Mouse (Mus musculus) lung, postnatal 36 days (tissue): ENCODE measurements around the gene Axl.
"Not testable (repeated sequence)": the region's sequence is repeated elsewhere in the genome, so short reads cannot be mapped to it uniquely, and the experiment has no call there.

Experiments used
- DNase-seq: peaks from one replicate; pipeline ENCODE4 v3.0.0; 2022; ENCODE audit warnings: mixed read lengths

Gene Axl

DNA sequence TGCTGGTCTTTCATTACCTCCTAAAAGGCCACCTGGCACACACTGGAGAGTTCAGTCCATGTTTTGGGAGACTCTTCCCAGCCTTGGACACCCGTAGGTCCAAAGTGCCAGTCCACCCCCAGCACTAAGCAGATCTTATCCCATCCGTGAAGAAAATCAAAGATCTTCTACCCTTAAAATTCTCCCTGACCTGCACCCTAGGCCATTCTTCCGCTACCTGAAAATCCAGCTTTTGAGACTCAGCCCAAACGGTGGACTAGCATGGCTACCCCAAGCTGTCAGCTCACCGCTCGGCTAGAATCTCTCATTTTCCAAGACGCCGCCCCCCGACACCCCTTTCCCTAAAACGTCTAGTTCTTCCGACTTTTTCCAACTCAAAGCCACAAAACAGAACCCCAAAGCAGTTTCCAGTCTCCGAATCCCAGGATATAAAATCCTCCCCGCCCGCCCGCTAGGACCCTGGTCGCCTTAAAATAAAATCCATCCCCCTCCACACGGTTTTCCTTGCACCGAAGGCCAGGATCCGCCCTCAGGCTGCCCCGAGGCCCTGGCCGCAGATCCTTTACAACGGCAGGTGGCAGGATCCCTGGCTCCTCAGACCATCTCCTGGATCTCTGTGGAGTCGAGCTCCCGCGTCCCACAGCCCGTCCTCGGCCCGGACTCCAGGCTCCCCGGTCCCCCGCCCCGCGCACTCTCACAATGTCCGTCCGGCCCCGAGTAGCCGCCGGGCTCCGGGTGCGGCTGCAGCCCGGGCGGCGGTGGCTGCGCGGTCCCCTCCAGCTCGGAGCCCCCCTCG, 34.7 kb downstream of the Axl start:
- DNase-seq, result no peak

DNA sequence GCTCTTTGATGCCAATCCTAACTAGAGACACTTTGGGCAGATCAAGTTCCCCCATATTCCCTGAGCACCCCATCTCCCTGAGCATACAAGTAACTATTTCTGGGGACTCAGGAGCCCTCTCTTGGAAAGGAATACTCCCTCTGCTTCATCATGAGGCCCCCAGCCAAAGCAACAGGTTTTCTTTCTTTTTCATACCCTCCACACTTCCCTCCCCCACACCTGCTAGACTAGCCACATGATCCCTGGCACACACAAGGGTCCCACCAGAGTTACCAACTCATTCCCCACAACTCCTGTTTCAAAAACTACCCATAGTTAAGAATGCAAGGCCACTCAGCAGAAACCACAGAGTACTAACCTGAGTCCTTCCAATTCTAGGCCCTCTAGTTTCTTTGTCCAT, 35.4 kb downstream of the Axl start:
- DNase-seq, result no peak

DNA sequence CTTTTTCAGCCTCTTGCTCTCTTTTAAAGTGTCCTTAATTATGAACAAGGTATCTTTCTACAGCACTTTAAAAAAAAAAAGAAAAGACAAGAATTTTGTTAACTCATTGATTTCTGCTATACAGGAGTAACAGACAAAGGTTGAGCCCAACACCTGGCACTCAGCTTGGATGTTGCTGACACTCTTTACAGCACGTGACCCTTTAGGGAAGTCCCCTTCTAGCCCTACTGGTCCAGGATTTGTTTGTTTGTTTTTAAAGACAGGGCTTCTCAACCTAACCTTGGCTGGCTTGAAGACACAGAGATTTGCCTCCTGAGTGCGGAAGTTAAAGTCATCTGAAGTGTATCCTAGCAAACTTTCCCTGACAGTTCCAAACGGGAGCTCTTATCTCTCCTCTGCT, 41.7 kb downstream of the Axl start:
- DNase-seq, result no peak

DNA sequence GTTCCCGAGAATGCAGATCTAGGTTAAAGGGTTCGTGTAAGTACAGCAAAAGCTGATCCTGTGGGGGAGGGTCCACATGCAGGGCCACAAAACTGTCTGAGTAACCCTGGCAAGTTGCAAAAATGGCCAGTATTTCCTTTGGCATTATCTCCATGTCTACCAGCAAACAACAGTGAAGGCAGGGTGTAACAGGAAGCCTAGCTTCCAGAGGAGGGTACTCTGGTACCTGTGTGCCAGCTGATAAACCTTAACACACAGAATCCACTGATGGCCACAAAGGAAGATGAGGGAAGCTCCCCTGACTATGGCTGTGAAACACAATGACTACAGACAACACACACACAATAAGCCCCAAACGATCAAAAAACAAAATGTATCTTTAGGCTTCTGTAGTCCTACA, 50.2 kb downstream of the Axl start:
- no peak for DNase-seq

DNA sequence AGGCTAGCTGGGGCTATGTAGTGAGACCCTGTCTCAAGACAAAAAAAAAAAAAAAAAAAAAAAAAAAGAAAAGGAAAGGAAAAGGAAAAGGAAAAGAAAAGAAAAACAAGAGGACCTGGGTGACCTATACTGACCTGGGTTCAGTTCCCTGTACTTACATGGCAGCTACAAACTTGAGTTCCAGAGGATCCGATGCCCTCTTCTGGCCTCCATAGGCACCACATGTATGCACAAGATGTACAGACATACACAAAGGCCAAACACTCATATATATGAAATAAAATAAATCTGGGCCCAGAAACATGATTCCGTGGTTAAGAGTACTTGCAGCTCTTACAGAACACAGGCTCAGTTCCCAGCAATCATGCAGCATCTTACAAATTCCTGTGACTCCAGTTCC, 51.6 kb downstream of the Axl start:
- DNase-seq, result peak; percentile 28

DNA sequence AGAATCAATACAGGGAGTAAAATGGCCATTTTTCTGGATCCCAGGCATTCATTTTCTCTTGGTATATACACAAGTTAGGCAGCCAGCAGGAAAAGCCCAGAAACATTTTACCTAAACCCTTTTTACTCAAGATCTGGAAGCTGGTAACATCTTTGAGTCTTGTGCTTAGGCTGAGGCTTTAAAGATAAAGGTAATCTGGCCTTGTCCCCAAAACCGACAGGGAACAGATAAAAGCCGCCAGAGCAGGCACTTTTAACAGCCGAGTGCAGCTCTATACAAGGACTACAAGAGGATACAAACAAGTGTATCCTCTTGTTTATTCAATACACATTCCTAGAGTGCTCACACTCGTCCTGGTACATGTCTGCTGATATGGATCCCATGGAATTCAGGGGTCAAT, 53.5 kb downstream of the Axl start:
- no peak for DNase-seq

DNA sequence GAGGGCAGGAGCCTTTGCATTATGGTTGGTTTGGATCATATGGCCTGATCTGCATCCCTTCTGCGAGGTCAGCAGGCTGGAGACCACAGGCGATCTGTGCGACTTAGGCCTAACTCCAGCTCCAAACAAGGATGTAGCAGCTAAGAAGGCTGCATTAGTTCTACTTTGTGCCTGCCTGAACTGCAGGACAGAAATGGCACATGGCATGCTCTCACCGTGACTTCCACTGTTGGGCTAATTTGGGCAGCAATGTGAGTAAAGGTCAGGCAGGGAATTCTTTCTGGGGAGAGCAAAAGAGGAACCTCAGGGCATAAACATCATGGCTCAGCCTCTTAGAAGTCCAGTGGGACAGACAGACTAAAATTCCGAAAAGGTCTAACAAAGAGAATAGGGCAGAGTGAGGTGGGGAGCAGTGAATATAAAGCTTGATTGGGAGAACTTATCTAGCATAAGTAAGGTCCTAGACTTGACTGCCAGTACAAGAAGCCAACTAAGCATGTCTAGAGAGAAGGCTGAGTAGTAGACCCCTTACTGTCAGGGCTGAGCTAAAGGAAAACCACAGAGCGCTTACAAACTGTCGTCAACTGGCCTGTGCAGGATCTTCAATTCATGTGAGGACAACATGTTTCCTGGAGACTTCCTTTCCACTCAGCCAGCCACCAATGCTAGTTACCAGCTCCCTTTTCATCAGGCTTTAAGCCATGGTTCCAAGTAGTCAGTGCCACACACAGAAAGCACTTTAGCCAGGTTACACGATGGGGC, 57.0 kb downstream of the Axl start:
- DNase-seq, result no peak

DNA sequence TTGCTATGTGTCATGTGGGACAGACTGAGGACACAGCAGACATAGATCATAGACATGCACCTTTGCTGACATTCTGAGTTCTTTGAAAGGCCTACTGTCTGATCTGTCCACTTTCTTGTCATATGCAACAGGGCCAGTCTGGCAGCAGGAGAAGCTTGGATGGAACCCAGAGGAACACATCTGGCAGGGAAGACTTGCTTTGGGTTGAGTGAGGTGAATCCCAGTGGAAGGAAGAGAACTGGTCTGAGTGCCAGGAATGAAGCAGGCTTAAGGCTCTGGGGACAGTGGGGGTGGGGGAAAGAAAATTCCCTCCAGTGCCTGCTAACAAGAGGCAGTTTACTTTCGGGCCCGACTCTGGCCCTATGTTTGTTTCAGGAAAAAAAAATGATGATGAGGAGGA, 58.6 kb downstream of the Axl start:
- DNase-seq, result no peak

DNA sequence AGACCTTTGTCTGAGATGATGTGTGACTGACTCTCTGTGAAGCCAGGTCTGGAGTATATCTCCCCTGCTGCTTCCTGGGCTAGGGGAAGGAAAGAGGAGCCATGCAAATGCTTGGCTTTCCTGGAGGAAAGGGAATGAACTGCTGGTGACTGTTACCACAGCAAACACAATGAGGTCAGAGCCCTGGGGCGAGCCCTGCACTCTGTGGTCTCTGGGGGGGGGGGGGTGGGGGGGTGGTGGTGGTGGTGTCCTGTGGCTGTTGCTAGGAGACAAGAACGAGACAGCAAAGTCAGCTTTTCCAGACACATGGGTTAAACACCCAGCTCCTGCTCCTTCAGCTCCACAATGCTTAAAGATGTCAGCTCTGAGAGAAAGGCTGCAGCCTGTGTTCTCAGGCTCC, 59.1 kb downstream of the Axl start:
- no peak for DNase-seq

DNA sequence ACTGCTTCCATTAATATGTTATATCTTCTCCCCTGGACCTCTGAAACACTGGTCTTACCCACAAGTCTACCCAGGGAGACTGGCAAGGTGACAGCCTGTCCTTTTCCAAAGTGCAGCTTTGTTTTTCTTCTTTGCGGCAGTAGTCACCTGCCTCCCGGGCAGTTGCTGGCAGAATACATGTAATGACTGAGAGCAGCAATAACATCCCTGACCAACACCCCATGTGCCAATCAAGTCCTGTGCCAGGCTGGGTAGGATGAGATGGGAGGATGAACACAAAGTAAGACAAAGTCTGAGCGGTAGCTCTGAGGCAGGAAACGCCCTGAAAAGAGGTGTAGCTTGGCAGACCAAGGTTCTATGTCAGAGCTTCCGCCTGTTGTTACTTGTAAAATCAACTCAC, 60.7 kb downstream of the Axl start:
- DNase-seq, result no peak

DNA sequence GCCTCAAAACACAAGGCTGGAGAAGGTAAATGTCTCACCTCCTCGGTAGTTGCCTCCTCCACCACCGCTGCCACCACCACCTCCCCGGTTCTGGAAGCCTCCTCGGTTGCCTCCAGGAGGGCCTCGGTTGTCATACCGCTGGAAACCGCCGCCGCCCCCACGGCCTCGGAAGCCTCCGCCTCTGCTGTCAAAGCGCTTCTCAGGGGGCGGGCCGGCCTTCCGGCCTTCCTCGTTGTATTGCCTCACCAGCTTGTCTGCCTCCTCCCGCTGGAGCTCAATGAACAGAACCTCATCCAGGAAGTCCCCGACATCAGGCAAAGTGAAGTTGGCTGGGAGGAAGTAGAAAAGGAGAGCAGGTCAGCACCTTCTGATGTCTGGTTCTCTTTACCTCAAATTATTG, 62.6 kb downstream of the Axl start:
- DNase-seq, result no peak

DNA sequence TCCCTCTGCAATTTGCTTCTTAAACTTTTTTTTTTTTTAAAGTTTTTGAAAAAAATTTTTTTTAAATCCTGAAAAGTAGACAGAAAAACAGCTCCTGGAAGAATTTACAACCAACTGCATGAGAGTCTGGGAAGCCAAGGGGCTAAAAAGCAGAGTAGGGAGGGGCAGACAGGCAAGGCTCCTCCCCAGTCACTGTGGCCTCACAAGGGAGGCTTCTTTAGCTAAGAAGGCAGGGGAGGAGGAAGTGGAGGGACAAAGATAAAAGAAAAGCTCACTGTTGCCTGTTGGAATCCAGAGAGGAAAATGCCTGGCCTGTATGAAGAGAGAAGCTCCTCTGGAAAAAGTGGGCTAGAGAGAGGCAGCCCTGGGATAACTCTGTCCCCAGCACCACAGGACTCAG, 66.7 kb downstream of the Axl start:
- not testable (repeated sequence) for DNase-seq

DNA sequence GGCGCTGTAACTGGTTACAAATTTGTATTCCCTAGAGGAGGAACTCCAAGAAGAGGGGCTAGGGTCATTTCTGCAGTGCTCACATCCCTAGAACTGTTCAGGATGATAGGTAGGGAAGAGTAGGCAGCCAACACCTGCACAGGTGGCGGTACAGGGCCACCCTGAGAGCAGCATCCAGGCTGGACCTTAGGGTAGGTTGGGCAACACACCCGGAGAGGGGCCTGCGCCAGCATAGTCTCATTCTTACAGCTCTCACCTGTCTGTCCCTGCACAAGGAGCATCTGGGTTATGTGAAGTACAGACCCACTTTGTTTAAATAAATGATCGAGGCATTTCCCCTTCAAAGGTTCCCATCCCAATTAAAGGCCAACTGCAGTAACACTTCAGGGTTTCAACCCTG, 67.7 kb downstream of the Axl start:
- DNase-seq, result no peak

DNA sequence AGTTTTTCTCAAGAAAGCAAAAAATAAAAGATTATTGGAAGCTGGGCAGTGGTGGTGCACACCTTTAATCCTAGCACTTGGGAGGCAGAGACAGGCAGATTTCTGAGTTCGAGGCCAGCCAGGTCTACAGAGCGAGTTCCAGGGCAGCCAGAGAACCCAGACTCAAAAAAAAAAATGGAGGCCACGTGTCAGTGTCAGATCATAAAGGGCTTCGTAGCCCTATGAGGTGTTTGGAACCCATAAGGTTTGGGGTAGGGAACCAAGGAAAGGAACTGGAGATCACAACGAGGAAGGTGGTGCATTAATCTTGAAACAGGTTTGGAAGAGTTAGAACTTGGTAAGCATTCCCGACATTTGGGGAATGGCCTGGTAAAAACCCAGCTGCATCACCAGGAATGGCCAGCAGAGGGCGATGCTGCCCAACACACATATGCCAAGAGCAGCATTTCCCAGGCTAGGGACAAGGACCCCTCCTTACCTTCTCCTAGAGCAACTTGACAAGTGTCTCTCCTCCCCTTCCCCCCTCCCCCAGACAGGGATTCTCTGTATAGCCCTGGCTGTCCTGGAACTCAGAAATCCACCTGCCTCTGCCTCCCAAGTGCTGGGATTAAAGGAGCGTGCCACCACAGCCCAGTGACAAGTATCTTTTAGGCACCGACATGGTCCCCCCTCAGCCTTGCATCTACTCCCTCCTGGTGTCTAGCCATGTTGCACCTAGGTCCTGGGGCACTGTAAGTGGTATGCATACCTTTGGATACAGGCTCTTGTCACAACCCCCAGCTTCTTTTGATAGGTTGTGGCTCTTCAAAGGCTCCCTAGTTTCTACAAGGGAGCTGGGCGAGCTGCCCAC, 68.5 kb downstream of the Axl start:
- DNase-seq, result peak; percentile 89

DNA sequence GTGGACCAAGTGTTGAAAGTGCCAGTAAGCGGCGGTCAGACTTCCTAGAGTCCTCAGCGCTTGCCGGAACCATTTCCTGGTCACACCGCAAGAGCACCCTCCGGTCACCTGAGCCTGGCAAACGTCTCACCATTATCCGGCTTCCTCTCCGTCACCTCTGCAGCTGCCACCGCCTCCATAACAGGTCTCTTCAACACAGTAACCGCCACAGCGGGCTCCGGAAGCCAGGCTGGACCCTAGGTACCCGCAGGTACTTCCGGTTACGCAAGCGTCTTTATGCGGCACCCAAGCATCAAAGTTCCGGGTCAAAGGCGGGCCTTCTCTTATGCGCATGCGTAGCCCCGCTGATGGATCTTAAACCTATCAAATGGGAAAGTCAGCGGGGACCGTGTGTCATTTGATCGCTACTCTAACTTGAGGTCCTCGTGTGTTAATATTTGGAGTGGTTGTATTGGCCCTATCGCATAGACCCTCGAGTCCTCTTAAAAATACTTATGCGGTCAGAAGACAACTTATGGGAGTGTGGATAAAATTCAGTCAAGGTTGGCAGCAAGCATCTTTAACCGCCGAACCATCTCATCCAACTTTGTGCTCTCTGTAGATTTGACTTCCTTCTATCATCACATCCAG, 69.6 kb downstream of the Axl start, which contains the start of gene Ccdc97:
Gene Ccdc97, minus strand, starts transcription at position 301 of the 630 bp plus-strand sequence.
- peak; percentile 97 for DNase-seq

DNA sequence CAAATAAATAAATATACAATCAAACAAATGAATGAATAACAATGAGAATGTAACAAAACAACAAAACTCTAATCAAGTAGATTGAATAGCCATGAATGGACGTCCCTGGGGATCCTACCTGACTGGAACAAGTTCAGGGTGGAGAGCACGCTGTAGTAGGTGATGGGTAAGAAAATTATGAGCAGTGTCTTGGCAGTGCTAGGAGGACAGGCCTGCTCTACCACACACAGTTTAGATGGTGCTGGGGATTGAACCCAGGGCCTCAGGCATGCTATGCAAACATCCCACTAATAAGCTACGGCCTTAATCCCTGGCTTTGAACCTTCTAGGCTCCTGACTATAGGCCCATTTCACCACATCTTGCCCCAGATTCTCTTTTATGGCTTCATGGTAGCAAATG, 71.0 kb downstream of the Axl start:
- DNase-seq, result no peak

DNA sequence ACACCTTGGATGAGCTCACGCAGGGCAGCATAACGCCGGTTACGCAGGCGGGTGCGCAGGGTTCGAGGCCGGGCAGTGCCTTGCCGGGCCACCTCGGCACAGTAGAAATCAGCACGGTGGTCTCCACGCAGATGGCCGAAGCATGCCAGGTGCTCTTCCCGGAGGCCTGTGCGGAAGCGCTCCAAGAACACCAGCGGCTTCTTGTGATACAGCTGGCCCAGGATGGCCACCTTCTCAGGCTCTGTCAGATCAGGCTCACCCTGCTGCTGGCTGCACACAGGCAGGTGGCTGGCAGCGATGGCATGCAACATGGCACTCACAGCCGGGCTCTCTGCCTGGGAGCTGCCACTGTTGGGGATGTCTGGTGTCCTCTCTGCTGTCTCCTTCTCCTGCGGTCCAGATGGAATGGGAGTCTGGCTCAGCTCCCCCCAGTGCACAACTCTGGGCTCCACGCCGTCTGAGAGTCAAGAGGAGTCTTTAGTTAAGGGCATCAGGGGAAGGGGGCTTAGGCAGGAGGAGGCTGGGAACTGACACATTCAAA, 72.7 kb downstream of the Axl start:
- DNase-seq, result no peak

DNA sequence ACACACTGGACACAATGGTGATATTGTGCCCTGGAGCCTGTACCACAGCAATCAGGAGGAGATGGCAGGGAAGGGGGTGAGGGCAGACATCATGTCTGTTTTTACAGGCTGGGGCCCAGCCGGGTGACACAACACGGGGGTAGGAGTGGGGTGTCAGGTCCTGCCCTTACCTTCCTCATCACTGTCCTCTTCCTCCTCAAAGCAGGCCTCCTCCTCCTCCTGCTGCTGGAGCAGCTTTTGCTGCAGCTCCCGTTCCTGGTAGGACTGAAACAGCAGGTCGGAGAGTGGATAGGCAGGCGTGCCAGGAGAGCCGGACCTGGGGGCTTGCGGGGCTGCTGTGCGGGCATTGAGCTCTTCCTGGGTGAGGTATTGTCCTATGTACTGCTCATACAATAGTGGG, 73.9 kb downstream of the Axl start:
- no peak for DNase-seq

DNA sequence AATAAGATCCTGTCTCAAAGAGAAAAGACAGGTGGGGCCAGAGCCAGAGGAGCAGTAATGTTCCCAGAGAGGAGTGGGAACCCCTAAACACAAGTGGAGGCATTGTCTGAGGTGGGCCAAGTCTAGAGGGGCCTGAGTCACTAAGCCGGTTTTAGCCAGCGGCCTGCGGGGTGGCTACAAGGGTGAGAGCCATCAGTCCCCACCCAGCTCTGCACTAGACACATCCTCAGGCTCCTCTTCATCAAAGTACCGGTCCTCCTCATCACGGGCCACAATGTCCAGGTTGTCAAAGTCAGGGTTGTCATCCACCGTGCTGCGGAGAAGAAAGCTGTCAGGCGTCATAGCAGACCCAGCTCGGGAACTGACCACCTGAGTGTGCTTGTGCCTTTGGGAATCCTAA, 75.7 kb downstream of the Axl start:
- DNase-seq, result no peak

DNA sequence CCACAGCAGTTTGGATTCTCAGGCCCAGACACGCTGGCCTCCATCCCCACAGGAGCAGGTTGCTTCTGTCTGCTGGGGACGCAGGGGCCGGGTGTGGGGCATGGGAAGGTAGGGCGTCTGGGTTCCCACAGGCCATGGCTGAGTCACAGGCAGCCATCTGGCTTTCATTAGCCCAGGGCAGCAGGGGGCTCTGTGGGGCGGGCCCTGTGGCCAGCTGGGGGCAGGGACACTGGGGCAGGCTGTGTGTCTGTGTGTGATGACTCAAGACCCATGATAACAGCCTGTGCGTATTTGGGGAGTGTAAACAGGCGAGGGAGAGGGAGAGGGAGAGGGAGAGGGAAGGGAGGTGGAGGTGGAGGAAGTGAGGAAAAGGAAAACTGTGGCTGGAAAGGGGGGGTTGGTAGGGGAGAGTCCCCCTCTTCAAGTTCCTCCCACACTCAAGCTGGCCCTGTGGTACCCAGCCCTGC, 76.7 kb downstream of the Axl start:
- DNase-seq, result no peak

DNA sequence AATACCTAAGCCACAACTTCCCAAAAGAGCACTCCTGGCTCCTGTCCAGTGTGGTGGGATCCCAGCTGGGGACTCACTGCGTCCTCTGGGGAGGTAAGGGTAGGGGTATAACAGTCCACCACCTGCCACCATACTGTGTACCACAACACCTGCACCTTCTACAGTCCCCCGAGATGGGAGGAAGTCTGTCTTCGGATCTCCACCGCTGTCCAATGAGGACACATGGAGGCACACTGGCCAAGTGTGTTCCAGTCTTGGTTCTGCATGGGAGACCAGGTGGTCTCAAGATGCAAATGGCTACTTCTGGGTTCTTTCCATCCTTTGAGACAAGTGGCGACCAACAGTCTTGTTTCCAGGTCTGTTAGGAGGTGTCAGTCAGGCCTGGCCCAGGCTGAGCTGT, 77.3 kb downstream of the Axl start:
- DNase-seq, result no peak

DNA sequence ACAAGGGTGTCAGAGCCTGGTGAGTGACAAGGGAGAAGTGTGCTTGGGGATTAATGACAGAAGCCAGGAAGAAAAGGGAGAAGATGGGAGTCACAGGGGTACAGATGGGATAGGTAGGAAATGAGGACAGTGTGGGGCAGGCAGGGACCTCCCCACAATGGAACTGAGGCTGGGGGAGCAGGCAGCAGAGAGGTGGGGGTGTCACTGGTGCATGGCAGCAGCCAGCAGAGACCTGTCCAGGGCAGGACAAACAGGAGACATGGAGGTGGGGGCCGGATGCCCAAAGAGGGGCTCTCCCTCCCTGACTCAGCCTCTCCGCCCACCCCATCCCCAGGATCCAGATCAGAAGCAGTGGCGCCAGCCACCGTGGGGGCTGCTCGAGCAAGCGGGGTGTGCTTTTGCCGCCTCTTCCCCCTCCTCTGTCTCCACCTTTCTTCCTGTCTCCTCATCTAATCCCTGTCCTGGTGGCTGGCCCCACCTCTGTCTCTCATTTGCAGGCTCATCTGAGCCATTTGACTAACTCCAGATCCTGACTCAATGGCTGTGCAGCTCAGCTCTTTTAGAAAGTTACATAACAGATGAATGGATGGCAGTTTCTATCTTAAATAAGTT, 77.9 kb downstream of the Axl start:
- no peak for DNase-seq
